Mouse (Mus musculus) hindbrain, embryonic 14.5 days (tissue): ENCODE measurements at regions not wholly inside any gene's neighbourhood (a gene's known extent, or its start where the extent isn't known, plus 50 kb on each side); places are given as distances from the start of the nearest gene placed in this dataset.

ENCODE experiments used
- ATAC-seq: fragments of 200-750 bp; cut with Nextera tagmentation; 2 replicates; pipeline ENCODE4 v1.8.0; 2017; ENCODE audit warnings: moderate number of reproducible peaks, mild to moderate bottlenecking, moderate TSS enrichment, moderate library complexity; ENCODE audit not compliant: low FRiP score
- DNase-seq: peaks from one replicate; pipeline ENCODE4 v3.0.0-alpha.2; 2015; ENCODE audit warnings: low spot score
- H3K27ac ChIP-seq: fragments of 300-500 bp; sonication (generic); 2 replicates; pipeline ENCODE4 v1.5.1; 2014; ENCODE audit warnings: mild to moderate bottlenecking, moderate library complexity
- H3K27me3 ChIP-seq: fragments of 300-500 bp; sonication (generic); 2 replicates; pipeline ENCODE4 v1.6.1; 2014; ENCODE audit warnings: mild to moderate bottlenecking, low read length, mixed read lengths; ENCODE audit not compliant: control insufficient read depth, insufficient read depth
- H3K36me3 ChIP-seq: fragments of 300-500 bp; sonication (generic); replicated peaks from 2 replicates; pipeline ENCODE4 v1.6.1; 2014; ENCODE audit not compliant: control insufficient read depth, insufficient read depth
- H3K4me1 ChIP-seq: fragments of 300-500 bp; sonication (generic); replicated peaks from 2 replicates; pipeline ENCODE4 v1.6.1; 2014; ENCODE audit warnings: antibody characterized with exemption, low read length, mixed read lengths; ENCODE audit not compliant: control insufficient read depth, insufficient read depth
- H3K4me2 ChIP-seq: fragments of 300-500 bp; sonication (generic); replicated peaks from 2 replicates; pipeline ENCODE4 v1.6.1; 2014; ENCODE audit warnings: mild to moderate bottlenecking, moderate library complexity
- H3K4me3 ChIP-seq: fragments of 300-500 bp; sonication (generic); replicated peaks from 2 replicates; pipeline ENCODE4 v1.5.1; 2014; ENCODE audit warnings: mild to moderate bottlenecking, low read length
- H3K9ac ChIP-seq: fragments of 300-500 bp; sonication (generic); 2 replicates; pipeline ENCODE4 v1.6.1; 2014
- H3K9me3 ChIP-seq: fragments of 300-500 bp; sonication (generic); 2 replicates; pipeline ENCODE4 v1.6.1; 2016; ENCODE audit warnings: low read length; ENCODE audit not compliant: control insufficient read depth
- WGBS: fragments of 180-500 bp; shearing (Covaris S2); extraction: QIAGEN DNeasy Blood & Tissue Kit; methylation state at CpG from one replicate; pipeline ENCODE4 v1.1.7; 2014; 5-methylcytosine and 5-hydroxymethylcytosine counted together

GRCm38 (mm10) chr16:28982901-28983300, 53.4 kb upstream of the Mb21d2 start:
- DNase-seq (no peak), ATAC-seq (no peak)
- no peaks in the 10 kb centered on the region for H3K4me1 ChIP-seq
- no peaks in the 10 kb centered on the region for H3K36me3 ChIP-seq
- H3K4me3 ChIP-seq, result no peak overlapping the region
- H3K9ac ChIP-seq, result no peak overlapping the region
- H3K9me3 ChIP-seq, result 0 out of 2 replicates have a peak, but pooled peaks cover 6% of the 10 kb centered on the region
- H3K27me3 ChIP-seq, result no peaks in the 10 kb centered on the region
- WGBS, result 83% methylated on average over 7 of the region's 7 CpGs
- H3K27ac ChIP-seq, result no peak overlapping the region
- no peak overlapping the region for H3K4me2 ChIP-seq
